Mouse (Mus musculus) cerebellum, postnatal 14 days (tissue): ENCODE measurements around the gene Plac9a.
"Not testable (repeated sequence)": the region's sequence is repeated elsewhere in the genome, so short reads cannot be mapped to it uniquely, and the experiment has no call there.

Source experiments
- DNase-seq, 2 experiments: peaks; one replicate each; pipeline ENCODE4 v3.0.0; 2021; ENCODE audit warnings: mixed read lengths in 2 of 2

Gene Plac9a

DNA sequence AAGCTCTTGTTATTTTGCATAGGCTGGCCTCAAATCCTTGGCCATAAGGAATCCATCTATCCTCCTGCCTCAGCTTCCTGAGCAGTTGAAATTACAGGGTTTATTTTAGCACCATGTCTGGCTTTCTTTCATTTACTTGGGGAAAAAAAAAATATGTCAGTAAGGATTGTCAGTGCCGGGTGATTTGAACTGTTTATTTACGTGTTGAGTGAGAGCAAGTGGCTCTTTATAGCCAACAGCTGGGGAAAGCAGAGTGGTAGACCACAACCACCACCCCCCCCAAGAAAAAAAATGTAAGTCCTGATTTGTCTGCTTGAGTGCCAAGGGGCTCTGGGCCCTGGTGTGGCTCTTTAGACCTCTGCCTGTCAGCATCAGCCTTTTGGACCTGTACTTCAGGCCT is 39.2 kb downstream of the Plac9a start:
- DNase-seq = no peak

DNA sequence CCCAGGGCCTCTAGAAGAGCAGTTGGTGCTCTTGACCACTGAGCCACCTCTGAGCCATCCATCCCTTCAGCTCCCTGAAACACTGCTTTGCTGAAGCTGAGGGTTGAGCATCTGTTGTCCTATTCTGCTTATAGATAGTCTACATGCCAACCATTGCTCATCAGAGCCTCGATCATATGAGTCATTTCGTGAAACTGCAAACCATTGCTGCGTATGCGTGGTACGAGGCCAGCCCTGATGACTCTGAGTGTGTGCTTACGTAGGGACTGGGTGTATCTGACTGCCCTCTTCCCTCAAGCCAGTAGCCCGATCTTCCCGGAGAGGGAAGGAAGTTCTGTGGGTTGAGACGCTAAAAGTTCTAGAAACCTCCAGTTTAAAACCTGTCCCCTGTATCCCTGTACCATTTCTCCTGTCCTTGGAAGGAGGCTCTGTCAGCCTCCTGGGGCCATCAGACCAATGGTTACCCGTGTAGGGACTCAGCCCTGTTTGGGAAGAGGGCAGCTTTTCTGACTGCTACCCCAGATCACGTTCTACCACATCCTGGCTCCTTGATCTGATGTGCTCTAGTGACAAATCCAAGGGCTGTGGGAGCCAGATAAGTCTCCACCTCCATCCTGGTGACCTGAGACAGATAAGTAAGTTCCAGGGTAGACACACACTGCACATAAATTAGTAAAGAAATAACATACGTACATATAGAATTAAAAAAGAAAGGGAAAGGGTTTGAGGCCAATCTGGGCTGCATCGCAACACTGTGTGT is 40.9 kb downstream of the Plac9a start:
- no peak for DNase-seq

DNA sequence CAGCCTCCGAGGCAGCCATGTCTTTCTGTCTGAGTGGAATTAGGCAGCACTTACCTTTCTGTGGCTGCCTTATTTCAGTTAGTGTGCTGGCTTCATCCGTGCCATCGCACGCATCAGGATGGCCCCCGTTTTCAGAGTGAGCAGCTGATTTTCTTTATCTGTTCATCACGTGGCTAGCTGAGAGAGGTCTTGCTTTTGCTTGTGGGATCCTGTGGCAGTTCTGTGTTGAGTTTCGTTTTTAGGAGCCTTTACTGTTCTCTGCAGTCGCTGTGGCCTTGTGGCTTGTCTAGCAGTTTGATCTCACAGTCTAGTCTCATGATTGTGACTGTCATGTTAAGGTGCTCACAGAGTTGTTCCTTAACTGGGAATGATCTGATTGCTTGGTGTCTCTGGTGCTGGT is 45.0 kb downstream of the Plac9a start:
- DNase-seq = no peak

DNA sequence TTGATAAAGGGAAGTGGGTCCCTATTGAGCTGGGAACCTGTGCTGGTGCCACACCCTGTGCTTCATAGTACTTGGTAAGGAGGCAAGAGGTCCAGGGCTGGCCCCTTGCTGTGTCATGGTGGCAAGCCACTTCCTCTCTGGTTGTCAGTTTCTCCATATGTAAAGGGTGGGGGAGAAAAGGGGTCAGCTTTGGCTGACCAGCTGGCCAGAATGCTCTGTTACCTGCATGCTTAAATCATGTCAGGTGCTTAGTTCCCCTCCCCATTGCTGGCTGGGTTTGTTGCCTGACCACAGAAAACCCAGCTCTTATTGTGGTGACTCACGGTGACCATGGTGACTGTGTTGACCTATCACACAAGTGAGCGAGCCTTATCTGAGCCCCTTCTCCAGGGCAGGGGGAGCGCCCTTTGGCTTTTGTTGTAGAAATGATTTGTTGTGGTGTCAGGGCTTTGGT is 45.7 kb downstream of the Plac9a start:
- DNase-seq = no peak

DNA sequence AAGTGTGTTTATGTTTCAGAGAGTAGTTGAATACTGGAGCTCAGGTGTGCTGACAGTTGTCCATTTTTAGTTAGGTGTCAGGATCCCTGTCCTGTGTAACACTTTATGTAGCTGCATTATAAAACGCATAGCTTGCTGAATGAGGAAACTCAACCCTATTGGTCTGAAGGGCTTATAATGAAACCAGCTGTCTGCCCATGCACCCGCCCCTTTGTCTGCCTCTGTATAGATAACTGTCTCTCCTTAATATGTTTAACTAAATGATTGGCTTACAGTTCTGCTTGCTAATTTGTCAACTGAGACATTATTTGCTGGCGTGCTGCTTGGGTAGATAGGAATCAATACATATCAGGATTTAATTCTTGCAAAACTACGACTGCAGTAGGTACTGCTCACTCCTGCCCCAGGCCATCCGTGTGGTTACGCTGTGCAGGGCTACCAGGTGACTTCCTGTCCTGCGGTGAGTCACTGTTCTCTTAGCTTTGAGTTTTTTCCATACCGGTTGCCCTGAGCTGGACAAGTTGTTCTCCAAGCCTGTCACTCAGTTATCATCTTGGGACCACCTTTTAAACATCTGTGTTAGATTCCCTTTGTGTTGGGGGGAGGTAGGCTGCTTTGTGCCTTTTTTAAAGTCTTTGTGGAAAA is 47.5 kb downstream of the Plac9a start:
- no peak for DNase-seq

DNA sequence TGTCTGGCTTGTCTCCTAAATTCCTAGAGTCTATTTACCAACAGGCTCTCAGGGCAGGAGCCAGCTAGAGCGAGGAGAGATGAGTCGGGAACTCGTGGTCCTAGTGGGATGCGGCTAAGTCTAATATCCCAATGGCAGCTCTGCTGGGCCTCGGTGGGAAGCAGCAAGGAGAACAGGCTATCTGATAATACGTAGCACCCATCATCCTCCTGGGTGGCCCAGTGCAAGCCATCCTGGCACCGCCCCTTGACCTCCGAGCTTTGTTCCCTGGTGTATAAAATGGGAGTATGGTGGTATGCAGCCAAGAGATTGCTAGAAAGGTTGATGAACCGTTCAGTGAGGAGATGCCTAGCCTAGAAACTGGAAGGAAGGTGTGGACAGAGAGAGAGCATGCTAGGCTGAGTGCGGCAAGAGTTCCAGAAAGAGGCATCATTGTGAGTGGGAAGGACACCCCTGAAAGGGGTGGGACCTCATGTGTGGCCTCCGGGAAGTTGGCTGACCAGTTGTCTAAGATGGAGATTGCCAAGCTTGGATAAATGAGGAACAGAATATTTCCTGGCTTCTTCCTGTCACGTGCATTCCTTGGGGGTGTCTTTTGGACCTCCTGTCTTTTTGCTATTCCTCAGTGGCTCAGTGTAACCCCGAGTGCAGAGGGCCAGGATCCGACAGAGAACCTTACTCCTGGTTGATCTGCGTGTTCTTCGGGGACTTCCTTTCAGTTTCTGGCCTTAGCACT is 49.0 kb downstream of the Plac9a start:
- DNase-seq = no peak

DNA sequence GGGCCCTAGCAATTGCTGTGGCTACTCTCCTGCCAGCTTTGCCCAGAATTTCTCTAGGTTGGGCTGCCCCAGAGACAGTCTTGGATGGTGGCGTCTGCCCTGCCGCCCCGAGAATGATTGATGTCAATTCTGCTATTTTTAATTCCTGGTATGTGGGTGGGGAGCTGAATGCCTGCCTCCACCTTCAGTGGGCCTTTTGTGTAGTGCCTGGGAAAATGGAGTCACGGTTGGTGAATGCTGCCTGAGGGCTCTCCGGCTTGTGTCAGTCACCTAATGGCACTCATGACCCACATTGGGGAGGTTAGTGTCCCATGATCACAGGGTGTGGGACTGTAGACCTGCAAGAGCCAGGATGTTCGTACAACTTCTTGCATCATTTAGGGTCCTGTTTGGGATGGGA is 49.6 kb downstream of the Plac9a start:
- DNase-seq = no peak

DNA sequence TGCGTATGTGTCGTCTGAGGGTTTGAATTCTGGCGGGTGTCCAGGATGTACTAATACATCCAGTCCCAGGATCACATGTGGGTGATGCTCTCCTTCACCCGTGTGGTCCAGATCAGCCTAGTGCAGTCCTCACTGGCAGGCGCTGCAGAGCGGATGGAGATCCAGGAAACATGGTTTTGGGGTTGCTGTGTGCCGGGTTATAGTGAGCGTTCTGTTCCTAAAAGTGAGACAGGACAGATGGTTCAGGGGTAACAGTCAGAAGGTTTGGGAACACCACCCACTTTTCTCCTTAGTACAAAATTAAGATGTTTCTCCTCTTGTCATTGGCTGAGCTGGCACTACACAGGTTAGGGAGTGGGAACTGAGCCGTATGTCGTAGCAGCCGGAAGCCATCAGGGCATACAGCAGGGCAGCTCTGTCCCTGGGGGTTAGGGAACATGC is 50.8 kb downstream of the Plac9a start:
- no peak for DNase-seq

DNA sequence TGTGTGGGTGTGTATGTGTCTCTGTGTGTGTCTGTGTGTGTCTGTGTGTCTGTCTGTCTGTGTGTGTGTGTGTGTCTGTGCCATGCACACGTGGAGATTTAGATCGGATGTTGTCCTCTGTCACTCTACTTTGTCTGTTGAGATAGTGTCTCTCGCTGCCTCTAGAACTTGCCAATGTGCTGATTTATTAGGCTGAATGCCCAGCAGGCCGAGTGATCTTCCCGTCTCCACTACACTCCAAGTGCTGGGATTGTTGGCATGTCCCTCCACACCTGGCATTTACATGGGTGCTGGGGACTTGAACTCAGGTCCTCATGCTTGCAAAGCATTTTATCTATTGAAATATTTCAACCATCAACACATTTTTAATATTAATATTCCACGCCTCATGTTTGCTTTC is 51.7 kb downstream of the Plac9a start:
- no peak for DNase-seq

DNA sequence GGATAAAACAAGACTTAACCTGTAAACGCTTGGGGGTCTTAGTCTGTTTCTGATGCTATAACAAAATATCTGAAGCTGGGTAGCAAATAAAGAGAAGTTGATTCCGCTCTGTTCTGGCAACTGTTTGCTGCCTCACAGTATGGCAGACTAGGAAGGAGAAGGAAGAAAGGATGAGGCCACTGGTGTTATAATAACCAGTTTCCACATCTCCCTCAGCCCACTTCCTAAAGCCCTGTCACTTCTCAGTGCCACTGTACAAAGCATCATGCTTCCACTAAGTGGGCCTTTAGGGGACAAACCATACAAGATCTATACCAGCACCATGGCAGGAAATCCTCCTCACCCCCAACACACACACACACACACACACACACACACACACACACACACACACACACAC is 52.5 kb downstream of the Plac9a start:
- no peak for DNase-seq

DNA sequence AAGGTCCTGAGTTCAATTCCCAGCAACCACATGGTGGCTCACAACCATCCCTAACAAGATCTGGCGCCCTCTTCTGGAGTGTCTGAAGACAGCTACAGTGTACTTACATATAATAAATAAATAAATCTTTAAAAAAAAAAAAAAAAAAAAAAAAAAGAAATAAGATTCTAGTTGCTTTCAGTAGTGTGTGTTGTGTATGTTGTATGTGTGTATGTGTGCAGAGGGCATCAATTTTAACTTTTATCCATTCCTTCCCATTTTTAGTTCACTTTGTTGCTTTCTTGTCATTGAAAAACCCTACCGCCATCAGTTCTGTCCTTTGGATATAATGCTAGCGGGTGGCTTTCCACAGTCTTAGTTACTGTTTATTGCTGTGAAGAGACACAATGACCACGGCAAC is 54.2 kb downstream of the Plac9a start:
- not testable (repeated sequence) for DNase-seq

DNA sequence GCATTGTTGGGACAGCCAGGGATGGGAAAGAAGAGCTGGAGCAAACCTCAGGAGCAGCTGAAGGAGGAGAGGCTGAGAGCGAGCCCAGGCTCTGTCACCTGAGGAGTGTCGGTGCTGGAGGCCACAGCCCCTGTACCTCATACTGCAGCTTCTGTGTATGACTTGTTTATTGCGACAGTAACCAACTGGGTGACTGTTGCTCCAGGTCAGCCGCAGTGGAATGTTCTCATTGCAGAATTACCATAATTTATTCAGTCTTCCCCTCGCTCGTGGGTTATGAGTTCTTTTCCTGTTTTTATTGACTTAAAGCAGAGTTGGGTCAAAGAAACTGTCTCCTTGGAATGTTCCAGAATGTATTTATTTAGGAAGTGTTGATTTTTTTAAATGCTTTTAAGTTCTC is 54.7 kb downstream of the Plac9a start:
- DNase-seq = no peak

DNA sequence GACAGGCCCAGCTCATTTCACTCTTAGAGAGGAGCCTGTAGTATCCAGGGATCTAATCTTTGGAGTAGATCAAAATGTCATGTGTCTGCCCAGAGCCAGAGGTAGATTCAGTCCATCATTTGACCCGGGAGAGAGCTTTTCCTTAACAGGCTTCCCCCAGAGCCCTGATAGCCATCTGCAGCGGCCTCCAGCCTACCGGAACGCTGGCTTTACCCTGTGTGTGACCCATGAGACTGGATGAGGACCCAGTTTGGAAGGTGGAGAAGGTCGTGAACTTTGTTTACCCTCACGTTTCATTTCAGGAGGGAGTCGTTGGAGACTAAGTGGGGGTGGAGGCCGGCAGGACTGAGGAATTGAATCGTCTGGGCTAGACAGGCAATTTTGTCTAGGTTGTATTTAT is 55.2 kb downstream of the Plac9a start:
- no peak for DNase-seq

DNA sequence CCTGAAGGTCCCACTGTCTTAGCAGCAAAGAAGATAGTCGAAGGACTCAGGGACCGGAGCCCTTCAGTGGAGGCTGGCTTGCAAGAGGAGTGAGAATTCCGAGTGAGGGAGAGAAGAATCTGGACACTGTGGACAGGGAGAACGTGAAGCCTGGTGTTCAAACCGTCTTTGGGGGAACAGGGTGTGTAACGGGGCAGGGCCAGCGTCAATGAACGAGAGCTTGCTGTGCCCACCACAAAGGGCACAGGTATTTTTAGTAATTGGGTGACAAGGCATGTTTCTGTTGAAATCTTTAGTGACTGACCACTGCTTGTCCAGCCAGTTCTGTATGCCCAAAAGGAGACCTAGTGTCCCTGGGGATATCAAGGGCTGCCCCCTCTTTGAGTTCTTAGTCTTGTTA is 56.4 kb downstream of the Plac9a start:
- no peak for DNase-seq

DNA sequence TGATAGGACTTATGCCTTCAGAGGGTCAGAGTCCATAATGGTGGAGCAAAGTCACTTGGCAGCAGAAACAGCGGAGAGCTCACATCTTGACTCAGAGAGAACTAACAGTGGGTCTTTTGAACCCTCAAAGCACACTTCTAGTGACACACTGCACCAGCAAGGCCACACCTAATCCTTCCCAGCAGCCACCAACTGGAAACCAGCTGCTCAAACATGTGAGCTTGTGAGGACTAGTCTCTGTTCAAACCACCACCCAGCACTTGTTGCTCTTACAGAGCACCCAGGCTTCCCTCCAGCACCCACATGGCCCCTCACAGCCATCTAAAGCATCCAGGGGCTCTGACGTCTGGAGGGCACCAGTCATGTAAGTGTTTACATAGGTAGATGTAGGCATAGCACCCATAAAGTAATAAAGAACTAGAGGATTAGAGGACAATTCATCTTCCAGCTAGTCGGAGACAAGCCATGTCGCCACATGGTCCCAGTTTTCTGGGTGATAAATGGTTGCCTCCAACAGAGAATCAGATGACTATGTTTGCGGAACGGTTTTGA is 57.0 kb downstream of the Plac9a start:
- no peak for DNase-seq

DNA sequence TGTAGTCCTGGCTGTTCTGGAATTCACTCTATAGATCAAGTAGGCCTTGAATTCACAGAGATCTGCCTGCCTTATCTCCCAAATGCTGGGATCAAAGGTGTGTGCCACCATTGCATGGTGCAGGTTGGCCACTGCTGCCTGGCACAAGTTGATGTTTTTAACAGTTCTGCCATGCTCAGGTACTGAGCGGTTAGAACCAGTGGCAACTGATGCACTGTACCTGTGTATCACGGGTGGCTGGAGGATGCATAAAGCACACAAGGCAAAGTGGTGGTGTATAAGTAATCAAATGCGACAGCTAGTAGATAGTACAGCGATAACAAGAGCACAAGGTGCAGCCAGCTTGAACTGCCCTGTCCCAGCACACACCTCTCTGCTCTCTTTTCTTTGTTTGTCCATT is 58.5 kb downstream of the Plac9a start:
- no peak for DNase-seq

DNA sequence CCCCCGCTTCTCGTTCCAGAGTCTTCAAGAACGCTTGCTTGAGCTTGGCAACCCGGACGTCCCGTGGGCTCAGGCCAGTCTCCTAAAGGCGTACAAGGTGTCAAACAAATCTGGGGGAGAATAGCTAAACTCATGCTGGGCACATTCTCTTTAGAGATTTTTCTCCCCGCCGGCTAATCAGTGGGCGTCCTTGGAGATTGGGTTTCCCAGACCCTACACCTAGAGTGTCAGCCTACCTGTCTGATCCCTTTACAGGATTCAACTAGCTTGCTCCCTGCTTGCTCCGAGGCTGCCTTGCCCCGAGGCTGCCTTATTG is 60.3 kb downstream of the Plac9a start:
- no peak for DNase-seq

DNA sequence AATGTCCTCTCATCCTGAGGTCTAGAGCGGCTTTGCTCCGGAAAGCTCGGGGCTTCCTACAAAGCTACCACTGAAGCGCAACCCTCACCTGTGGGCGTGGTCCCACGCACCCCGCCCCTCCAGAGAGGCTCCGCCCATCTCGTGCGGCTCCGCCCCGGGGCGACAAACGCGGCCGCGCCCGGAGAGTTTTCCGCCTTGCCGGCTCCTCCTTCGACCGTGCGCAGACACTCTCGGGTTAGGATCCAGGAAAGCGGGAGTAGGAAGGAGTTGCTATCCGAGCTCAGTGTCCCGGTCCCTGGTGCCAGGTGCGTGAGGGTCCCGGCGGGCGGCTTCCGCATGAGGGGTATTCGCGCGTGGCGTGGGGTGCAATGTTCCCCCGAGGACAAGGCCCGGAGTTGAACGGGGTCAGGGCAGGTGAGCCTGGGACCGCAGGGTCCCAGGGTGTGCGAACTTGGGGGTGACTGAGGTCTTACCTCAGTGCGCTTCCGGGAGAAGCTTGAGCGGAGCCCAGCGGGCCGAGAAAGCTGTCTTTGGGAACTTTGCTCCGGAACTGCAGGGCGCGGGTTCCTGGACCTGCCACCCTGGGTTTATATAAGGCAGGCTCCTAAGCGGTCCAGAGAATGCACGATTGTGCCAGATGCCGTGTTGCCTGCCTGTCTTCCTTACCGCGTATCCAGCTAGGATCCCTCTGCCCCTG is 60.8 kb downstream of the Plac9a start, which contains the start of gene Anxa11:
Gene Anxa11, plus strand, starts transcription at position 166 of the 697 bp plus-strand sequence.
- peak; percentile 43 to 58 for DNase-seq

DNA sequence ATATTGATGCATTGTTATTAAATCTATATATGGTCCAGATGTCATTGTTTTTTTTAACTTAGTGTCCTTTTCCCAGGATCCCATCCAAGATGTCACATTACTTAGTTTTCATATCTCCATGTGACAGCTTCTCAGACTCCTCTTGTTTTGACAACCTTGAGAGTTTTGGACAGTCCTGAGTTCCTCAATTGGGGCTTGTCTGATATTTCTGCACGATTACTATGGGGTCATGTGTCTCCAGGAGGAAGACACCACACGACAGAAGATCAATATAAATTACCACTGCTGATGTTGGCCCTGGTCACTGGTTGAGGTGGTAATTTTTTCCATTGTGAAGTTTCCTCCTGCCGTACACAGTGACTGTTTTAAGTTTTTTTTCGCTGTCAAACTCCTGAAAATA is 61.3 kb downstream of the Plac9a start:
- no peak for DNase-seq

DNA sequence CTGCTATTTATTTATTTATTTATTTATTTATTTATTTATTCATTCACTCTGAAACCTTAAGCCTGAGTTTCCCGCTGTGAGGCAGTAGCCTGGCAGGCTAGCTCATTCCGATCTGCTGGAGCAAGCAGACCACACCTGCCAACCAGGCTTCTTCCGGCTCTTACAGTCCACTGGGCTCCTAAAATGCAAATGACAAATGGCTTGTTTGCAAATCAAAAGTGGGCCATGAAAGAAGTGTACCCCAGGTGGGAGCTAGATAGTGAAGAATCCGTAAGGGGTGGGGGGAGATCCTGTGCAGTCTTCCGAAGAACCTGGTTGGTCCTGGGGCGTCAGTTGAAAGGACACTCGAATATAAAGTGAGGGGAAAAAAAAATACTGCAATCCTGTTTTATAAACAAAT is 61.9 kb downstream of the Plac9a start:
- DNase-seq = no peak

DNA sequence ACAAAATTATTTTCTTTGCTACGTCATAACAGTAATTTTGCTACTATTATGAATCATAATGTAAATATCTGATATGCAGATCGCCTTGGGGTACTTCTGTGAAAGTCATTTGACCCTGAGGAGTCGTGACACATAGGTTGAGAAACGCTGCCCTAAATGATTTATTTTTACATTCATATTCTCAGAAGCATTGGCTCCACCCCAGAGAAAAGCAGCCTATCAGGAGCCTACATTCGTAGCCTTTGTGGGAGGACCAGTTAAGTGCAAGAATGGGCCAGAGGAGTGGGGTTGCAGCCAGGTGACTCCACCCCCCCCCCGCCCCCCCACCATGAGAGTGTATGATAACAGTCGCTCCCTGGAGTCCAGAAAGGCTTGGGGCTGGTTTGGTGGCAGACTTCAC is 63.1 kb downstream of the Plac9a start:
- DNase-seq = no peak

DNA sequence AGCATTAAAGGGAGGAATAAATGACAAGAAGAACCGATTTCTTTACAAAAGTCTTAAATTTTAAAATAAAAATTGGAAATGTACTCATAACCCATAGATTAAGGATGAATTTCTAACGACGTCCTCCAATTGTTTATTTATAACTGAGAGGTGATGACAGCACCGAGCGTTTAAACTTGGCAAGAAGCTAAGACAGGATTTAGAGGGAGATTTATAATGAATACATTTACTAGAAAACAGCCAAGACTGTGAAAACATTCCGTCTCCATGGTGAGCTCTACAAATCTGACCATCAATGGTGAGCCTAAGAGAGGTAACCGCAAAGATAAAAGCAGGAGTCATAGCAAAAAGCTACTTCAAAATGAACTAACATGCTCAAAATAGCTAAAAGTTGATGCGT is 64.5 kb downstream of the Plac9a start:
- DNase-seq = no peak
